Mouse (Mus musculus): ENCODE results near the gene Ppp2r5c. TPM values are rescaled to one million over a fixed set of nuclear protein-coding genes. Genes with fewer than 3 reads are reported as not detected.

Gene Ppp2r5c
- total RNA-seq, 1 experiment from 2014 or later = 115 TPM

GRCm38 (mm10) chr12:110610713-110611112, 163.8 kb downstream of the Ppp2r5c start:
- no peak for DNase-seq

GRCm38 (mm10) chr12:110630056-110630455, 183.1 kb downstream of the Ppp2r5c start:
- DNase-seq = no peak

Other genes with a start within 250 kb of the Ppp2r5c start
- gene Dio3, start 168.1 kb upstream of the Ppp2r5c start, total RNA-seq (2021) = 2.3 and 2.6 TPM in 2 replicates
- 161 and 235 TPM in 2 replicates for gene Dync1h1, start 154.3 kb downstream of the Ppp2r5c start, total RNA-seq (2021)
- not detected in 2 replicates for gene 1700001K19Rik, start 235.5 kb downstream of the Ppp2r5c start, total RNA-seq (2021)